Mouse (Mus musculus) kidney, postnatal 14 days (tissue): Measurements from ENCODE around the gene Smyd1.

Source experiments
- DNase-seq: peaks from one replicate; pipeline ENCODE4 v3.0.0; 2022; ENCODE audit warnings: mixed read lengths

Smyd1 gene

DNA sequence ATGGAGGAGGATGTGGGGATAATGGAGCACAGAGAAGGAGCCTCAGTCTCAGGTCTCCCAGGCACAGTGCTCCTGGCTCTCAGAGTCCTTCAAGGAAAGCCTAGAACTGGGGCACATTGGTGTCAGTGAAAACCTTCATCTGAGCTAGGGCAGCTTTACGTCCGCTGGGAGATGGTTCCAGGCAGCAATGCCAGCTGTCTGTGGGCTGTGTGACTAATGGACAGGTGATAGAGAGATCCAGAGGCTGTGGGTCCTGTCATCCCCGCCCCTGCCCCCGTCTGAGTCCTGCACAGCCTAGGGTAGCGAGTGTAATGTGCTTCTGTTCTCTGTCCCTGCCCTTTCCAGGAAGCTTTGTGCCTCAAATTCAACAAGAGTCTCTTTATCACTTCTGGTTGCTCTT, 120.1 kb downstream of the Smyd1 start:
- DNase-seq, result no peak

DNA sequence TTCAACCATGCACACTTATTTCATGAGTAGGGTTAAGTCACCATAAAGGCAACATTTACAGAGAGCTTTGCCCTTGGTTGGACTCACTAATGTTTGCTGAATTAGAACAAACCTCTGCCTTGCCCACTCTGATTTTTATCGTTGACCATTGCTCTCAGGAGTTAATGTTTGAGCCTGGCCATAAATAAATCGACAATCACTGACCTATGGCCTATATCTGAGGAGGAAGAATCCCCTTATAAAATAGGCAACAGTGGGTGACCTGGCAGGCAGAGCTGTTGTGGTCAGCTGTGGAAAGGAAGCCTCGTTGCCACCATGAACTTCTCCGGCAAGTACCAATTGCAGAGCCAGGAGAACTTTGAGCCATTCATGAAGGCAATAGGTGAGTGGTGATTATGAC, 122.4 kb downstream of the Smyd1 start, which contains the start of gene Fabp1:
Fabp1 (plus strand) TSS at position 216 of the 400 bp plus-strand sequence.
- DNase-seq, result no peak

DNA sequence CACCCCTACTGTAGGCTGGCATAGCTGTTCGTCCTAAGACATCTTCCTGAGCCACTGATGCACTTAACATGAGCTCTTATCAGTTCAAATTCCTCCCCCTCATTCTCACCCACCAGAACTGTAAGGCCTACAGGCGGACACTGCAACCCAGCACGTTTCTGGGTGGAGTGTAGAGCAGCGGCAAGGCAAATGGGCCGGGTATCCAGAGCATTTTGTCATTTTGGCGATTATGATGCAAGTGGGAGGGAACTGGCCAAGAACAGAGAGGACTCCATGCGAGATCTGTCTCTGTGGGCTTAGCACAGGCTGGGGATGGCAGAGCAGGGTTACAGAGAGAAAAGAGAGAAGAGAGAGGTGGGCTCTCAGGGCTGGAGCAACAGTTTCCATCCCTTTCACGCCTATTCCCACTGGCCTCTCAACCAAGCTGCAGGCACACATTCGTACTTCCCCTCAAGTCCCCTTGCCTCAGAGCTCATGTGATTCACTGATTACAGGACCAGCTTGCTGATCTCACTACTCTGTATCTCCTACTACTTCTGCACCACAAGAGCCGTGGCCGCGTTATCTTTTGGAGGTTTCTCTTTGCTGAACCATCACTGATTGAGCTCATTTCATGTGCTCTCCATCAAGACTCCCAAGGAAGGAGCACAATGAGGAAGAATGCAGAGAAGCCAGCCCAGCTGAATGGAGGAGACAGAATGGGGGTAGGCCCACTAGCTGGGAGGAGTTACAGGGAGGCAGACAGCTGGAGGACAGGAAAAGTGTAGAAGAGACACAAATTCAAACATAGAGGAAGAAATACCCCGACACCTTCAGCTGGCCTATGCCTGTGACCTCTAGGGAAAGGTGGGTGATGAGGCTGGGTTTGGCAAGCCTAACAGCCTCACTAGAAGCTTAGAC, 124.1 kb downstream of the Smyd1 start:
- no peak for DNase-seq

DNA sequence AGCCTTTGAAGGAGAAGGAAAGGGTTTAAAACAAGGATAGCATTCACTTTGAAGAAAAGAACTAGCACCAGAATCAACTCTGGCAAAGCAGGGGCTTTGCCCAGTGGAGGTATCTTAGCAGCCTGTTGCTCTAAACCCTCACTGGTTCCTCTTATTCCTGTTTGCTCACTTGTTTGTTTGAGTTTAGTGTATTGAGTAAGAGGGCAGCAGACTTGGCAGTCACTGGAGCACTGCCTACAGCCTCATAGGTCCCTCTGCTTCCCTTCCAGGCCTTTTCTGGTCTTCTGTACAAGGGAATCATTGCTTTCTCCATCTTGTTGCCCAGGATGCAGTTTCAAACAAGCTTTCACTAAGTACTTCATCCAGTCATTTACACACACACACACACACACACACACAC, 125.9 kb downstream of the Smyd1 start:
- DNase-seq, result no peak

DNA sequence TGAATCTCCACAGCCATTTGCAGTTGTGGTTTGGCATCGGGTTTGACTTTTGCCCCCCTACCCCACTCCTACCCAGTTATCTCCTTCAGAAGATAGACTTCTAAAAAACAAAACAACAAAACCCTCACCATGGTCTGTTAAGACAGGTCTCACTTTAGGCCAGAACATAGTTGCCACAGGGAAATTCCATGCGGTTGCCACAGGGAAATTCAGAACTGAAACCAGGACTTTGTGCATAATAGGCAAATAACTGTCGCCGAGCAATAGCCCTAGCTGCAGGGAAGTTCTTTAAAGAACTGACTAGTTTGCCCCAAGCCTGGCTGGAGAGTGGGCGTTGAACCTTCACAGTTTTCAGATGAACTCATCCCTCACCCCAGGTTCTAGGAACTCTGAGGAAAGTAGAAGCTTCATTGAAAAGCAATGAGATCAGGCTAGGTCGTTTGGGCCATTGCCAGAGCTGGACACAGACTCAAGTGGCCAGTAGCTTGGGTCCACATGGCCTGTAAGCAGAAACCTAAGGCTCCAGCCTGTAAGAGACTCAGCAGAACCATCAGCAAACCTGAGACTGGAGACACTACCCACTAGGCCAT, 128.8 kb downstream of the Smyd1 start:
- DNase-seq, result no peak

DNA sequence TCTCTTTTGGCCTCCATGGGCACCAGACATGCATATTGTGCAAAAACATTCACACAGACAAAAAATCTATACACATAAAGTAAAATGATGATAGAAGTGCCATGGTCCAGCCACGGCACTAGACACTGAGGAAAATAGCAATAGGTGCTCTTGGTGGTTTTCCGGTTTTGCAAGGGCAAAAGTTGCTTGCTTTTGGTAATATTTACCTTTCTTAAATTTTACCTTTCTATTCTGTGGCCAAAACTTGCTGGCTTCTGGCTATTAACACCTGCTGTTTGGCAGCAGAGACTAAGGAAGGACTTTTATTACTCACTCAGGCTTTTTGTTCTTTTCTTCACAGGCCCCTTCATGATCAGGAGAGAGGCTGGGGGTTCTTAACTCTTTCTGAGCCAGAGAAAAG, 131.5 kb downstream of the Smyd1 start:
- no peak for DNase-seq

DNA sequence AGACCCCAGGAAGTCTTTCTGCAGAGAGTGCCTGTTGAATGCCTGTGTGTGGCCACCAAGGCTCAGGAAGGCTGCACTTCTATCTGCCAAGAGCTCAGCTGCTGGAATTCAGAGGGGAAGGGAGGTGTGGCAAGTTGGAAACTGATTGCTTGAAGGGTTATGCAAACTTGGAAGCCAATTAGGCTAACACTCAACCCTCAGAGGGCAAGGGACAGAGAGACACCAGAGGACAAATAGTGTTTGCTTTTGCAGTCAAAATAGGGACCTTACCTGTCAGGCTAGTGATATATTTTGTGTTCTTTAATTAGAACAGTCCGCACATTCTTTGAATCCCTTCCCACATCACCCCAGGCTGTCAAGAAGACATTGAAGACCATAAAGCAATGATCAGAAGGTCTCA, 132.5 kb downstream of the Smyd1 start:
- DNase-seq, result no peak

DNA sequence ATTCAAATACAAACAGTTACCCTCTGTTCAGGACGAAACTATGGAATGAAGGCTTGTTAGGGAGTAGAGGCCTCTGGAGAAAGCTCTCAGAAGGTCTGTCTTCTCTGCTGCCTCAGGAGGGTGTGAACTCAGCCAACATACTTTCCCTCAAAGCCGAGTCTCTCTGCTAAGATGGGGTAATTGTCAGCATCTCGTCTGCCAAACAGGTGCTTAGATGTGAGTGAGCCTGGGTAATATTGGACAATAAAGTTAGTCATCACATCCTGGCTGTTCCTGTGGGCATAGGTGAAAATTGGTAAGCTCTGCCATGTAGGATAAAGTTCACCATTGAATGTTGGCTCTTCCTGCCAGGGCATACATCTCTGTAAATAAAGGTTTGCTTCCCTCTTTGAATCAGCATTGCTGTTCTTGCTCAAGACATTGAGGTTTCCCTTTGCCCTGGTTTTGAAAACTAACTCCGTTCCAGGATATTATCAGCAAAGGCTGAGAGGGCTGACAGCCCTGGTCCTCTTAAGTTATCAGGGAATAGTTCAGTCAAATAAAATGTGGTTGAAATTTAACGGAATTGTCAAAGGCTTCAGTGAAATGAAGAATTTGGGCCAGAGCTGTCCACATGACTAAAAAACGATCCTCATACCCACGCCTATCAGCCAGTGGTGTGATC, 137.0 kb downstream of the Smyd1 start:
- no peak for DNase-seq

DNA sequence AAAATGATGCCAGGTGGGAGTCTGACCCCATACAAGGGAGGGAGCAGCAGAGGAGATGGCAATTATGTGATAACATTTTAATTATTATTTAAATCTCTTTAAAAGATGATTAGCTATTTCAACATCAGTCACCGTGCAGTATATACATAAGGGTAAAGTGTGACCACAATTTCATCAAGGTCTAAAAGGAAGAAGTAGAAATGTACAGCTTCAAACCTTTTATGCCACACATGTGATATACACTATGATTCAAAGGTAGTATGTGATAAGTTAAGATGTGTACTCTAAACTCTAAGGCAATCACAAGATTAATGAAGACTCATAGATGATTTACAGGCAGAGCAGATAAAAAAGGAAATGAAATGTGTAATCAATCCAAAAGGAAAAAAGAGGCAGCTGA, 141.4 kb downstream of the Smyd1 start:
- no peak for DNase-seq

DNA sequence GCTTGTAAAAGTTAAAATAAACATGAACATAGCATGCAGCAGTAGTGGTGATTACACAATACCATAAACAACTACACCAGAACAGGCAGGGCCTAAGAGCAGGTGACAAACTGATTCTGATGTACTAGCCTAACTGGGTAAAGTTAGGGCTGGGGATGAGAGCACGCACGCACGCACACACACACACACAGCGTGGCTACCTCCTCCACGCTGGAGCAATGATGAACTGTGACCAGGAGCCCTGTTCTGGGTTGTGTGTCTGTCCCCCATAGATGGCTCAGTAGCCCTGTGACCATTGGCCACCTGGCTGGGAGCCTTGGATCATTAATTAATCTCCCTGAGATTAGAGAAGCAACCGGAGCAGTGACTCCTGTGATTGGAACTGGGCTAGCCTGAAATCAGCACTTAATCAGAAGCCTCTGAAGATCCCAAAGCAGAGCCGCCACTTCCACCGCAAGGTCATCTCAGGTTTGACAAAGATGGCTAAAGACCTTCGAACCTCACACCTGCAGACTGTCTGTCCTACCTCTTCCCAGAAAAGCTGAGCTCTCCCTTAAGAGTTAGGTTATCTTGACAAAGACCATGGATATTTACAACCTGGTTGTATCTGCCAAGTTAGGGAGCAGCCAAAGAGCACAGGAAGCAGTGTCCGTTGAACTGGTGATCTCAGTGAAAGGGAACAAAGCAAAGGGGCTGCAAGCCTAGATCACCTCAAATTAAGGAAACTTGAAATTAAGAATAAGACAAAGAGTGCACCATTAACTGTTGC, 149.0 kb downstream of the Smyd1 start:
- no peak for DNase-seq

DNA sequence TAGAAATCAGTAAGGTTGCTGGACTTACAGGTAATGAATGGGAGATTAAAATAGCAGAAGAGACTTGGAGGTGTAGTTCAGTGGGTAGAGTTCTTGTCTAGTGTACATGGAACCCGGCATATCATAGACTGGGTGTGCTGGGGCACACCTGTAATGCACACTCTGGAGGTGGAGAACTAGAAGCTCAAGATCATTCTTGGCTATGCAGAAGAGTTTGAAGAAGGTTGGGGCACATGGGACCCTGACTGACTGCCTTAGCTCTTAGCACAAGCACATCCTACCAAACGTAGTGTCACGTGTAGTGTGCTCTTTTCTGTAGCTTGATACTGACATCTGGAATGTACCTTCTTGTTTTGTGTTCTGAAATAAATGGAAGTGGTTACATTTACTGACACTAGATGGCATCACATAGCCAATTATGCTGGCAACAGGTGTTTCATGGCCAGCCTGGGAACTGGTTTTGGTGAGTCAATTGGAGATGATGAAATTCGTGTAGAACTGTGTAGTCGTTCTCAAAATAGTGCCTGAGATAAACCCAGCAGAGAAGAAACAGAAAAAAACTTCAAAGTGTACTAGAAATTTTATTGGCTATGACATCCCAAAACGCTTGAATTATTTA, 155.4 kb downstream of the Smyd1 start:
- peak; percentile 35 for DNase-seq

DNA sequence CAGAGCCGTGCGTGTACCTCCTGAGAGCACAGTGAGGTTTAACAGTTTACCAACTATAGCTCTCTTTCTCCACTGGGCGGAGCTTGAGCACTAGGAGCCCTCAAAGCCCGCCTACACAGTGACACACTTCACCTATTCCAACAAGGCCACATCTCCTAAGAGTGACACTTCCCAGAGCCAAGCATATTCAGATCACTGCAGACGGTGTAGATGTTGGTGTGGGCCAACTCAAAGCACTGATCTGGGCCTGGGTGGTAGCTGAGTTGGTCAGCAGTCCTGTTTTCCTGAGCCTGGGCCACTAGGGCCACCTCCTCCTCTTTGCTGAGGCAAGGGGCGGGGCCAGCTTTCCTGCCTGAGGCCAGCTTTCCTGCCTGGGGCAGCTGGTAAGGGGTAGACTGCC, 157.6 kb downstream of the Smyd1 start:
- peak; percentile 34 for DNase-seq
